Mouse (Mus musculus) cerebellum, adult 2 months (tissue): Measurements from ENCODE around the gene Thsd4.

Experiments
- CTCF ChIP-seq: fragments of 200-500 bp; IDR thresholded peaks from 2 replicates; pipeline ENCODE4 v1.5.1; 2011; ENCODE audit warnings: low read depth, mild to moderate bottlenecking, control low read depth, low read length, moderate library complexity, borderline replicate concordance; ENCODE audit not compliant: insufficient read depth
- POLR2A ChIP-seq: fragments of 200-500 bp; IDR thresholded peaks from 2 replicates; pipeline ENCODE4 v1.6.1; 2011; ENCODE audit warnings: low read length, control low read depth, borderline replicate concordance; ENCODE audit not compliant: insufficient read depth

- TF ChIP-seq POLR2A (no peak), CTCF (no peak)
These were observed 466.9 kb downstream of the Thsd4 start for GRCm38 (mm10) chr9:60054951-60055350.
